Mouse (Mus musculus): ENCODE results near the gene Gata3. TPM values are rescaled to one million over a fixed set of nuclear protein-coding genes. Genes with fewer than 3 reads are reported as not detected.
A peak's percentile ranks its signal among the peaks of the same experiment; 100 is the strongest.

The Gata3 gene
- polyA plus RNA-seq (2017; shearing (Covaris generic)), result 100 to 1,000 TPM; 120 to 138 TPM

DNA sequence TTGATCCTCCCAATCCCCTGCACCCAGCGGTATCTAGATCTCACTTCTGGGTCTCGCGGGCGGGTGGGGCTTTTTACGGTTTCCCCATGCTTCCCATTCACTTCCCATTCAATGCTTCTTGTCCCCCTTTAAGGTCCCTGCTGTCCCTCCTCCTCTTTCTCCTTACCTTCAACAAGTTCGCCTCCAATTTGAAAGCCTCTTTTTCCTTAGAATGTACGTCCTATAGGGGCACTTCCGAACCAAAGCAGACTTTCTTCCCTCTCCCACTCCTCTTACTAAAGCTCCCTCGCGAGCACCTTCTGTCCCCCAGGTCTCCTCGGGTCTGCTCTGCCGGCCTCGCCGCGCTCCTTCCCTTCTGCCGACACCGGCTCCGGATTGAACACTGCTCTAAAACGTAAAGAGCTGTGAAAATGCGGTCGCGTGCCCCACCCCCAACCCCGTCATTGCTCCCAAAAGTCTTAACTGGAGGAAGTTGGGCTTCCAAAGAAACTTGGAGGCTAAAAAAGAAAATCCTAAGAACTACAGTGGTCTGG, at the start of gene Gata3:
Gata3 (minus strand) TSS at position 384 of the 533 bp plus-strand sequence.
- no peak for ATAC-seq

GRCm38 (mm10) chr2:9939250-9939649, 49.4 kb upstream of the Gata3 start:
- no peak for ATAC-seq

GRCm38 (mm10) chr2:9935965-9936364, 46.1 kb upstream of the Gata3 start:
- no peak for ATAC-seq

DNA sequence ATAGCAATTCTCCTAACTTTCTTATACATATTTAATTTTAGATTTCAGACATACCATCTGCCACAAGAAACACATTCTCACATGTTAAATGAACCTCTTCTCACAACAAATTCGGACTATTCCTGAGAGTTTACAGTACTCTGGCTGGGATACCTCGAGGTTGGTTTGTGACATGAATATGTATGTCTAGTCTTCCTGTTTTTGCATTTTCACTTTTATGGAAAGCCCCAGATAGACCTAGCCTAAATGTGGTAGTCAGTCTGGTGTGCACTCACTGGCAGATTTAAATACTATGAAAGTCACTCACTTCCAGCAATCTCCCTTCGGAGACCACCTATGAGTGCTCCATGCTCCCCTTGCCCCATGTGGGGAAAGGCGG, 37.1 kb upstream of the Gata3 start:
- ATAC-seq, result no peak

DNA sequence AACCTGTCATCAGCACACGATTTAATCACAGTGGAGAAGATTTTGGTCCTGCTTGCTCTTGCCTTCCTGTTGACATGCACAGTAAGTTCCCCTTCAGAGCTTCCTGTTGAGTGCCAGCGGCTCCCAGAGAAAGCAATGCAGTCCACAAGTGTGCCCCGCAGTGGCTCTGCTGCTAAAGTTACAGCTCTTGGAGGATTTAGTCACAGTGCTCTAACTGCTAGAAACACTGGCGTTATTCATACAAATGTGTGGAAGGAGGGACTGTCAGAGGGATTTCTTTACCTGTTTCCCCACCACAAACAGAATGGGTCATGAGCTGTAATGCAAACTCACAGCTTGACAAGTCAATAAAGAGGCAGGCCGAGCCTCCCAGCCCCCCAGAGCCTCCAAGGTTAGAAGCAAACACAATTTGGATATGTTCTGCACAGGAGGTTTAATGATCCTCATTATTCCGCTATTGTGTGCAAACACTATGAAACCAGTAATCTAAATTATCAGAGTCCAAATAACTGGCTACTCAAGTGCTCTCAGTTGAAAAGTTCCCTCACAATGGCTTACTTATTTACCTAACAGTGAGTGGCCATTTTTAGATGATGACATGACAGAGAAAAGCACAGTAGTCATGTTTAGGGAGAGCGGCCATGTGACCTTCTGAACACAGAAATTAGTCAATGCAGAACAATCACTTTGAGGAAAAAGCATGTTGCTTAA, 36.5 kb upstream of the Gata3 start:
- peak; percentile 32 for ATAC-seq

- ATAC-seq, result no peak
Measured at GRCm38 (mm10) chr2:9918691-9919471, 29.0 kb upstream of the Gata3 start.

- ATAC-seq, result no peak
Measured at GRCm38 (mm10) chr2:9917602-9918001, 27.8 kb upstream of the Gata3 start.

DNA sequence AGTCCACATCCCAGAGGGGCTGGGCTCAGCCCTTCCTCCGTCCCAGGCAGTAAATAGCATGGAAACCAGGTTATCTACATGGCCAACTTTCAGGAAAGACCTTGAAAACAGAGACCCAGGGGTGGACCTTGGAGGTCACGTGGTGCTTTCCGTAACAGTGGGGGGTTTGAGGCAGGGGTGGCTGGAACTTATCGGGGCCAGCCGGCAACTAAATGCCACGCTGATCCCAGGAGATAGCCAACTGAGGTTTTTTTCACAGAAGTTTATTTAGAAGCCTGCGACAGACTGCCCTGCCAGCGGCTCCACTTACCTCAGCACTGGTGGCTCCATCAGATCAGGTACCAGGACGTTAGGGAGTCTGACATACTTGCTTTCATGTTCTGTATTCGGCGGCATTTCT, 16.2 kb upstream of the Gata3 start:
- ATAC-seq, result no peak

- ATAC-seq, result no peak
Measured at GRCm38 (mm10) chr2:9903854-9904560, 14.2 kb upstream of the Gata3 start.

GRCm38 (mm10) chr2:9897846-9898245, 8.0 kb upstream of the Gata3 start:
- no peak for ATAC-seq

DNA sequence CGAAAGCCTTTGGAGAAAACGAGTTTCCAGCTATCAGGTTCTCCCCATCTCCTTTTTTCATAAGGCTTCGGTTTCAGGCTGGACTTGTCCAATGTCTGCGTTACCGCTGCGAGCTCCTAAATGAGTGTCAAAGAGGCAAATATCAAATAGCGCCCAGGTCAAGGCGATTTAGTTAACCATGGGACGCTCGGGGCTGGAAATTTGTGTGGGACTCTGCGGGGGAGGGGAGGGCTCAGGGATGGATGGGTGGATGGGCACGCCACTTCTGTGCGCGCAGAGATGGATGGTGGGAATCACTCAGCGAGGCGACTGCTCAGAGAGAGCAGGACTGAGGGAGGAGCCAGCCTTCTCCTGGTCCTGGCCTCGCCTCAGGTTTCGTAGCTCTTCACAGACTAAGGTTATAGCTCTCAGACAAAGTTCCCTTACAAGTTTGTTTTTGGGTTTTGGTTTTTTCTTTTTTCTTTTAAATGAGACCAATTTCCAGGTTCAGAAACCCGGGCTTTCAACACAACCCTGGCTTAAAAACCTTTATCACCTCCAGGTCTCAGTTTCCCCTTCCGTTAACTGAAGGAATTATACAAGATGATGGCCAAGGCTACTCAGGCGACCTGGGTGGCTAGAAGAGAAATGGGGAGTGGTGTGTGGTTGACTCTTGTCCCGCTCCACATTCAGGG, 6.4 kb upstream of the Gata3 start:
- ATAC-seq, result no peak

DNA sequence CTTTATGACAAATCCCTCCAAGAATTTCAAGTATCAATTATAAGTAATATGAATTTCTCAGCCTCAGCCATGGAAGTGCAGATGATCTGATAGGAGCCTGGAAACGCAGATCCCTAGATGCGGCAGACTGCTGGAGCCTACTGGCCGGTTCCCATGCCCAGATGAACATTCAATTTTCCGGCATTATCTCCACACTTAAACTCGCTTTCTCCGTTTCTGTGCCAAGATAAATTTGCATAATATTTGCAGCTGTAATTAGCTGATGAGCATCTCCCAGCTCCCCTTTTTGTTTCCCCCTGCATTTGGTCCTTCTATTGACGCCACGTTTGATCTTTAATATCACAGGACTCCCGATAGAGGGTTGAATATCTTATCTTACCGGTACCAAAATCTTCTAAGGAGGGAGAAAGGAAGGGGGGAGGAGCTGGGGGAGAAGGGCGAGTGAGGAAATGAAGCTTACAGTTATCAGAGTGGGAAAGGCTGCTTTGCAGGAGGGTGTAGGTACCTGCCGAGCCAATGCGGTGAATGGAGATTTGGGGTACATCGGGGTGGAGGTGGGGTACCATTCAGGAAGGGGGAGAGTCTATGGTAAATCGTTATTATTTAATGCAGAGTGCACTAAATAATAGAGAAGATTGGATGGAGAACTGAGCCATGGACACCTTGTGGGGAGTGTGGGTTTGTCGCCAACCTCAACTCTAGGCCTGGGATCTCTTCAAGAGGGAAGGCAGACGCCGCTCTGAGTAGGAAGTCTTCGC, 5.2 kb upstream of the Gata3 start:
- ATAC-seq, result no peak

DNA sequence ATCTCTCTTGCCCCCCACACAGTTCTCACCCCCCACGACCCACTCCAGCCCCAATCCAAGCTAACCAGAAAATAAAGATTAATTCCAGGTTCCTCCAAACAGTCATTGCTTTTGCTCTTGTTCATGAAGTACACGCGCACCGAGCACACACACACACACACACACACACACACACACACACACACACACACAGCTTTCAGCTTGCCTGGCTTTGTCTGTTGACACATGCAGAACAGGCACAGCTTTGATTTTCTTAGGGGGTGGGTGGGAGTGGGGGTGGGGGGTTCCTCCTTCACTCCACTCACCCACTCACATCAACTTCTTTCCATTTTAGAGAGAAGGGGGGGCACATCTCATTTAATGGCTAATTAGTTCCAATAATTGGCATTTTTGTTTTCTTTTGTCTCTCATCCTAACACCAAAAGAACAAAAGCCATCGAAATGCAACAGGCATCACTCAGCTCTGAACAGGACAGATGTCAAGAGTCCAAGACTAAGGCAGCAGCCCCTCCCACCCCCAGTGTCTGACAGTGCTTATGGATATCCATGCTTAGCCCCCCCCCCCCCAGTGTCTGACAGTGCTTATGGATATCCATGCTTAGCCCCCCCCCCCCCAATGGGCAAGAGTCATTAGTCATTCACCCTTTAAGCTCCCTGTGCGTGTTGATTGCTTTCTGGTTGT, 3.6 kb upstream of the Gata3 start:
- ATAC-seq, result no peak

DNA sequence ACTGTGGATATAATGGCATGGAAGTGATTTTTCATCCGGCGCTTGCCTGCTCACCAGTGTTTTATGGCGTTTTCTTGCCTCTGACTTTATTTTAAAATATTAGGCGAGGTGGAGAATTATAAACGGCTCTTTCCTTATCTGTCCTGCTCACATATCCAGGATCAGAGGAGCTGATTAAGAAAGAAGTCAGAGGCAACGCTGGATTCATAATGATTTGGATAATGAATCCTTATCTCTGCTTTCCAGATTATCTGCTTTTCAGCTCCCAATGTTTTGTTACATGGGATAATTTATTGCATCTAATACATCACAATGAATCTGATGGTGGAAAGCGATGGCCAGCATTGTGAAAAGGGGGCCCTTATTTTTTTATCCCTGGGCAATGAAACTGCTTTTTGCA, 2.7 kb upstream of the Gata3 start:
- no peak for ATAC-seq

DNA sequence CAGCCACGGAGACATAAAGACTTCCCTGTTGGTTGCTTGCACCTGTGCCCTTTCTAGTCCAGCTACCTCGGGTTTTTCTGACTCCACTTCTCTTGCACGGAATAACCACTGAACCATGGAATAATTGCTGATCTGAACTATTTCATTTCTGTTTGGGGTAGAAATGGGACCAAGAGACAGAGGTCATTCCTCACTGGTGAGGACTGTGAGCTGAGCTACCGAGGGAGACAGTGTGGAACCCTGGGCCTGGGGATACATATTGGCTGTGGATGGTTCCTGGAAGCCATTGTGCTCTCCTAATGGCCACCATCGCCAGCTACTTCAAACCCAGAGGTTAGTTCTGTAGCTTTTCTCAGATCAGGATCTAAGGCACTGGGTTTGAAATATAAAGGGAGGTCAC, 1.1 kb upstream of the Gata3 start:
- no peak for ATAC-seq

GRCm38 (mm10) chr2:9890251-9890650, 417 bp upstream of the Gata3 start:
- no peak for ATAC-seq

DNA sequence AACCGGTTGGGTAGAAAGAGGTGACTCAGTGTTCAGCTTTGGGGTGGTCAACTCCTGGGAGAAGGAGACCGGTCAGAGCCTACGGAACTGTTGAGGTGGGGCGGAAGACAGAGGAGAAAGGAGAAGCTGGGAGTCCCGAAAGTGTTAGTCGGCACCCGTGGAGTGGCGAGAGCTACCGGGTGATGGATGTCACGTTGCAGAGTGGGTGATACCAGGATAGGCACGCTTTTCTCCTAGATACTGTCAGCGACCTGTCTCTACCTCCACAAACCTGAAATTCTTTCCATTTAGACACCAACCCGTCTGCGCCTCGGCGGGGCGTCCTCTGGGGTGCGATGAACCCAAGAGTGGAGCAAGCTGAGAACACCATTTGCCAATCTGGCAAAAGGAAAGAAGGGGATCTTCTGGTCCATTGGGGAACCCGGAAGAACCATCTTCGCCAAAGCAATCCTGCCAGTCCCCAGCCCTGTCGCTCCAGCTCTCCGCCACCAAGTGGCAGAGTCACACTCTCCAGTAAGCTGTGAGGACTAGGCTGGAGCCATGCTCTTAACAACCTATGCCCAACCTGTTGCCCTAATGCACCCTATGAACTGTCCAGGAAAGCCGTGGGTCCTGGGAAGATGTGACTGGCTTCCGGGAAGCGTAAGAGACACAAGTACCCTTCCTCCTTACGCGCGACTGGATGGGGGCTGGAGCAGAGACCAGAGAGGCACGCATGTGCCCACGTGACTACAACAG, 752 bp downstream of the Gata3 start, which contains the start of gene 9230102O04Rik:
9230102O04Rik (minus strand) TSS at position 628 of the 738 bp plus-strand sequence.
- peak; percentile 74 for ATAC-seq

- ATAC-seq, result no peak
Measured at GRCm38 (mm10) chr2:9887636-9888035, 2.2 kb downstream of the Gata3 start.

DNA sequence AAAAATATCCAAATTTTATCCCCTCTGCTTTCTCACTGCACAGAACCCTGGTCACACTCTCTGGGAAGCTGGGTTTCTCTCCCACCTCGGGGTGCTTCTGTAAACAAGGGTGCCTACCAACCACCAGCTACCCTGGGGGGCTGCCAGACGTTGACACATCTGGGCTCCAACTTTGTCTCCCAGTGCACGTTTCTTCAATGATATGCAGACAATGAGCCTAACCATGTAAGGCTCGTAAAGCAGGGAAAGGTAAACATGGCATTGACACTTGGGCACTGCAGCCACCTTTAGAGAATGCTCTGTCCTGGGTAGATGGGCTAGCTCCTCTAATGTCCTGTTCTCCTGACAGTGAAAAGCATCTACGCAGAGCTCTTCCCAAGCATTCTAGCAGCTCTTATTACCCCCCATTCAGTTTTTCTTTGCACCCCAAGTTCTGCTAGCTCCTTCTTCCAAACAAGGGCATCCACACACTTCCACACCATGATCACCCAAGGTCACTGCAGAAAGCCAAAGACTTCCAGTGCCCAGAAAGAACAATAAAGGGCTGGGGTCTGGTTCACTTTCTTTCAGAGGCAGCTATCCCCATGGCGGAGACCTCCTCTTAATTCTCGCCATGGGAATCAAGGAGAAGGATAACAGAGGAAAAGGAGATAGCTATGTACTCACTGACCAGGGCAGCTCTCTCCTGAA, 2.8 kb downstream of the Gata3 start:
- ATAC-seq, result no peak

GRCm38 (mm10) chr2:9886031-9886430, 3.8 kb downstream of the Gata3 start:
- ATAC-seq, result no peak
